Mouse (Mus musculus) mature B cell (primary cell): ENCODE results near the gene Defa33.
"Not testable (repeated sequence)": the region's sequence is repeated elsewhere in the genome, so short reads cannot be mapped to it uniquely, and the experiment has no call there.

Experiments used
- in situ Hi-C: fragments of 300-500 bp; cut with MboI; formaldehyde crosslinking; loops from 2 replicates; pipeline ENCODE4 v1.14.3; 2019

Gene Defa33

DNA sequence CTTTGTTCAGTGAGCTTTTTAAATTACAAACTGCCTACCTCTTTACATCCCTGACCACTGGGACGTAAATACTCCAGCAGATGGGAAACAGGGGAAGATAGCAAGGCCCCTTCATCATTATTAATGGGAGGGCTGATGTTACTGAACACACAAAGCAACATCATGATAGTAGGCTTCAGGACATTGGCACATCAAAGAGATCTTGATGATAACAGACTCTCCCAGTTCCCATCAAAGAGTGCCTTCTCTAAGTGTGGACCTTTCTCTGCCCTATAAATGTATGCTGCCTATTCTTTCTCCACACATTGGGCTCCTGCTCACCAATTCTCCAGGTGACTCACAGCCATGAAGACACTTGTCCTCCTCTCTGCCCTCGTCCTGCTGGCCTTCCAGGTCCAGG lies at the start of gene Defa33:
Gene Defa33, plus strand, starts transcription at position 301 of the 400 bp plus-strand sequence.
- in situ Hi-C loops = not testable (repeated sequence)

DNA sequence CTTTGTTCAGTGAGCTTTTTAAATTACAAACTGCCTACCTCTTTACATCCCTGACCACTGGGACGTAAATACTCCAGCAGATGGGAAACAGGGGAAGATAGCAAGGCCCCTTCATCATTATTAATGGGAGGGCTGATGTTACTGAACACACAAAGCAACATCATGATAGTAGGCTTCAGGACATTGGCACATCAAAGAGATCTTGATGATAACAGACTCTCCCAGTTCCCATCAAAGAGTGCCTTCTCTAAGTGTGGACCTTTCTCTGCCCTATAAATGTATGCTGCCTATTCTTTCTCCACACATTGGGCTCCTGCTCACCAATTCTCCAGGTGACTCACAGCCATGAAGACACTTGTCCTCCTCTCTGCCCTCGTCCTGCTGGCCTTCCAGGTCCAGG lies 13.4 kb upstream of the Defa33 start, which contains the start of gene Defa2:
Gene Defa2, plus strand, starts transcription at position 301 of the 400 bp plus-strand sequence.
- in situ Hi-C loops = not testable (repeated sequence)

DNA sequence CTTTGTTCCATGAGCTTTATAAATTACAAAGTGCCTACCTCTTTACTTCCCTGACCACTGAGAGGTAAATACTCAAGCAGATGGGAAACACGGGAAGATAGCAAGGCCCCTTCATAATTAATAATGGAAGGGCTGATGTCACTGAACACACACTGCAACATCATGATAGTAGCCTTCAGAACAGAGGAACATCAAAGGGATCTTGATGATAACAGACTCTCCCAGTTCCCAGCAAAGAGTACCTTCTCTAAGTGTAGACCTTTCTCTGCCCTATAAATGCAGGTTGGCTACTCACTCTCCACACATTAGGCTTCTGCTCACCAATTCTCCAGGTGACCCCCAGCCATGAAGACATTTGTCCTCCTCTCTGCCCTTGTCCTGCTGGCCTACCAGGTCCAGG lies 35.5 kb downstream of the Defa33 start, which contains the start of gene Defa36:
Gene Defa36, plus strand, starts transcription at position 301 of the 400 bp plus-strand sequence.
- in situ Hi-C loops = not testable (repeated sequence)
